In genomic region chr7:19520032-19520431, GRCm38 (mm10) we compare ENCODE assay signal across 9 mouse cellular contexts. TPM values are rescaled to one million over a fixed set of nuclear protein-coding genes. Genes with fewer than 3 reads are reported as not detected.
DNase-seq lines count a peak whose midpoint lies in the region; ATAC-seq lines count a peak whose summit lies in the region.
"Had no signal": no experiment of that assay in that cellular context is flagged by ENCODE, and none has a peak within 500 bp of the region (broad histone marks: within the 10 kb centered on the region; RNA-seq: fewer than 3 reads in every experiment).

No protein-coding gene starts in this region.

- intact Hi-C loops in left cerebral cortex, postnatal 25 days (cut with DNase I), result no loop called here

- ATAC-seq in hindbrain, embryonic 12.5 days (ENCODE audit: low FRiP score), result no peak
- ATAC-seq in megakaryocyte progenitor cell, adult 5-6 weeks (replicated peaks; ENCODE audit: poor library complexity), result peak; percentile 28

- no peaks in the 10 kb centered on the region for H3K36me3 ChIP-seq in hindbrain, embryonic 12.5 days

- WGBS in hindbrain, embryonic 12.5 days, result 6% methylated on average over 23 of the region's 23 CpGs

- peak overlapping the region; percentile 50 for H3K9ac ChIP-seq in hindbrain, embryonic 12.5 days

- peak overlapping the region; percentile 28 for H3K4me3 ChIP-seq in hindbrain, embryonic 12.5 days

- peaks cover 97% of the 10 kb centered on the region for H3K27me3 ChIP-seq in hindbrain, embryonic 12.5 days

- no peaks in the 10 kb centered on the region for H3K9me3 ChIP-seq in hindbrain, embryonic 12.5 days (replicated peaks)

- H3K4me1 ChIP-seq in hindbrain, embryonic 12.5 days, result peaks cover 34% of the 10 kb centered on the region

- H3K27ac ChIP-seq in hindbrain, embryonic 12.5 days, result no peak overlapping the region

- DNase-seq in thymus, postnatal 4 days, result peak; percentile 26
- no peak for DNase-seq in thymus, adult 18-20 months
- DNase-seq in thymus, postnatal 36 days, result no peak
- DNase-seq in lung, postnatal 36 days, result no peak
- no peak for DNase-seq in left cerebral cortex, postnatal 25 days (ENCODE audit: low spot score in 2 of 2)
- DNase-seq: kidney, adult 18-20 months; thymus, postnatal 14 days had no signal

- peak overlapping the region; percentile 47 for H3K4me2 ChIP-seq in hindbrain, embryonic 12.5 days (replicated peaks)

RNA-seq across cellular contexts. Expression of gene Nkpd1, which starts 2.4 kb away (rescaled TPM):
- polyA plus RNA-seq in hindbrain, embryonic 12.5 days (2016; fragmentation: Nextera tagmentation; extraction: Ambion mirVana), result 0.23 TPM in 1 of 2 replicates, not detected in the other
- total RNA-seq in megakaryocyte progenitor cell, adult 5-6 weeks (2015), result not detected in 2 replicates
- 0.17 and 0.34 TPM in 2 replicates for total RNA-seq in megakaryocyte progenitor cell, adult 5-6 weeks (2017)
- under 1 TPM; 0.64 to 0.87 TPM for total RNA-seq in left cerebral cortex, postnatal 25 days (2021)

RNA-seq across cellular contexts. Expression of gene Trappc6a, which starts 11.8 kb away (rescaled TPM):
- polyA plus RNA-seq in hindbrain, embryonic 12.5 days (2016; fragmentation: Nextera tagmentation; extraction: Ambion mirVana), result 41.7 and 48.1 TPM in 2 replicates
- total RNA-seq in megakaryocyte progenitor cell, adult 5-6 weeks (2015), result 55.2 and 58.3 TPM in 2 replicates
- total RNA-seq in megakaryocyte progenitor cell, adult 5-6 weeks (2017), result 26.1 and 39.5 TPM in 2 replicates
- 10 to 100 TPM; 18.4 to 18.8 TPM for total RNA-seq in left cerebral cortex, postnatal 25 days (2021)

RNA-seq across cellular contexts. Expression of gene Bloc1s3, which starts 11.9 kb away (rescaled TPM):
- polyA plus RNA-seq in hindbrain, embryonic 12.5 days (2016; fragmentation: Nextera tagmentation; extraction: Ambion mirVana), result 4.6 and 4.8 TPM in 2 replicates
- 2.9 and 3.3 TPM in 2 replicates for total RNA-seq in megakaryocyte progenitor cell, adult 5-6 weeks (2015)
- 1.3 and 1.5 TPM in 2 replicates for total RNA-seq in megakaryocyte progenitor cell, adult 5-6 weeks (2017)
- 1 to 10 TPM; 6.7 to 7.4 TPM for total RNA-seq in left cerebral cortex, postnatal 25 days (2021)

RNA-seq across cellular contexts. Expression of gene Ppp1r37, which starts 42.8 kb away (rescaled TPM):
- polyA plus RNA-seq in hindbrain, embryonic 12.5 days (2016; fragmentation: Nextera tagmentation; extraction: Ambion mirVana), result 41.7 and 43.8 TPM in 2 replicates
- 11.0 and 11.7 TPM in 2 replicates for total RNA-seq in megakaryocyte progenitor cell, adult 5-6 weeks (2015)
- total RNA-seq in megakaryocyte progenitor cell, adult 5-6 weeks (2017), result 13.4 and 18.1 TPM in 2 replicates
- 100 to 1,000 TPM; 122 TPM for total RNA-seq in left cerebral cortex, postnatal 25 days (2021)

RNA-seq across cellular contexts. Expression of gene Exoc3l2, which starts 56.9 kb away (rescaled TPM):
- 1.0 and 1.5 TPM in 2 replicates for polyA plus RNA-seq in hindbrain, embryonic 12.5 days (2016; fragmentation: Nextera tagmentation; extraction: Ambion mirVana)
- total RNA-seq in megakaryocyte progenitor cell, adult 5-6 weeks (2015), result 0.54 and 0.57 TPM in 2 replicates
- 0.62 and 1.3 TPM in 2 replicates for total RNA-seq in megakaryocyte progenitor cell, adult 5-6 weeks (2017)
- under 1 TPM; 0.18 to 0.64 TPM for total RNA-seq in left cerebral cortex, postnatal 25 days (2021)
